Mouse (Mus musculus): ENCODE measurements at regions not wholly inside any gene's neighbourhood (a gene's known extent, or its start where the extent isn't known, plus 50 kb on each side); places are given as distances from the start of the nearest gene placed in this dataset.

GRCm38 (mm10) chr9:74656392-74656791 is 205.3 kb upstream of the Onecut1 start:
- Histone ChIP-seq H3K4me1 (no peaks in the 10 kb centered on the region), H3K4me3 (no peak overlapping the region), H3K27me3 (no peaks in the 10 kb centered on the region), H3K36me3 (no peaks in the 10 kb centered on the region), H3K9ac (no peak overlapping the region), H3K4me2 (no peak overlapping the region), H3K27ac (no peak overlapping the region), H3K9me3 (no peaks in the 10 kb centered on the region)
- ATAC-seq (ENCODE audit: borderline replicate concordance, extremely low read depth, low FRiP score, low TSS enrichment), result no peak
- WGBS, result 74% methylated on average over 10 of the region's 10 CpGs

- Histone ChIP-seq H3K4me3 (no peak overlapping the region), H3K27ac (no peak overlapping the region), H3K36me3 (no peaks in the 10 kb centered on the region), H3K9me3 (no peaks in the 10 kb centered on the region), H3K27me3 (no peaks in the 10 kb centered on the region), H3K4me1 (no peaks in the 10 kb centered on the region), H3K9ac (no peak overlapping the region), H3K4me2 (no peak overlapping the region)
- no peak for ATAC-seq (ENCODE audit: borderline replicate concordance, extremely low read depth, low FRiP score, low TSS enrichment)
- 82% methylated on average over 4 of the region's 4 CpGs for WGBS
These were observed 190.3 kb upstream of the Onecut1 start for GRCm38 (mm10) chr9:74671356-74671952.

- H3K4me3 ChIP-seq, result no peak overlapping the region
- no peak overlapping the region for H3K4me2 ChIP-seq
- H3K4me1 ChIP-seq, result no peaks in the 10 kb centered on the region
- no peak overlapping the region for H3K27ac ChIP-seq
- no peak for ATAC-seq (ENCODE audit: borderline replicate concordance, extremely low read depth, low FRiP score, low TSS enrichment)
- no peak overlapping the region for H3K9ac ChIP-seq
- no peaks in the 10 kb centered on the region for H3K36me3 ChIP-seq
- H3K9me3 ChIP-seq, result no peaks in the 10 kb centered on the region
- H3K27me3 ChIP-seq, result no peaks in the 10 kb centered on the region
- 81% methylated on average over 7 of the region's 7 CpGs for WGBS
These were observed 189.5 kb upstream of the Onecut1 start for GRCm38 (mm10) chr9:74672261-74672660.

GRCm38 (mm10) chr9:74698229-74698628 is 163.5 kb upstream of the Onecut1 start:
- 59% methylated on average over 8 of the region's 8 CpGs for WGBS
- ATAC-seq (ENCODE audit: borderline replicate concordance, extremely low read depth, low FRiP score, low TSS enrichment), result no peak
- no peaks in the 10 kb centered on the region for H3K4me1 ChIP-seq

GRCm38 (mm10) chr9:74705698-74706097 is 156.0 kb upstream of the Onecut1 start:
- H3K36me3 ChIP-seq, result no peaks in the 10 kb centered on the region
- no peaks in the 10 kb centered on the region for H3K27me3 ChIP-seq
- H3K9ac ChIP-seq, result no peak overlapping the region
- no peak for ATAC-seq (ENCODE audit: borderline replicate concordance, extremely low read depth, low FRiP score, low TSS enrichment)
- no peak overlapping the region for H3K4me3 ChIP-seq
- H3K27ac ChIP-seq, result no peak overlapping the region
- H3K4me2 ChIP-seq, result no peak overlapping the region
- no peaks in the 10 kb centered on the region for H3K4me1 ChIP-seq
- 41% methylated on average over 4 of the region's 4 CpGs for WGBS
- H3K9me3 ChIP-seq, result no peaks in the 10 kb centered on the region

More at GRCm38 (mm10) chr9:74698229-74698628, 163.5 kb upstream of the Onecut1 start:
- Histone ChIP-seq H3K27ac (no peak overlapping the region), H3K9me3 (no peaks in the 10 kb centered on the region), H3K4me2 (no peak overlapping the region), H3K27me3 (no peaks in the 10 kb centered on the region), H3K4me3 (no peak overlapping the region), H3K36me3 (no peaks in the 10 kb centered on the region), H3K9ac (no peak overlapping the region)

- no peak overlapping the region for H3K27ac ChIP-seq
- no peak overlapping the region for H3K4me3 ChIP-seq
- no peak overlapping the region for H3K9ac ChIP-seq
- H3K27me3 ChIP-seq, result no peaks in the 10 kb centered on the region
- no peak overlapping the region for H3K4me2 ChIP-seq
- H3K4me1 ChIP-seq, result no peaks in the 10 kb centered on the region
- H3K36me3 ChIP-seq, result no peaks in the 10 kb centered on the region
- 52% methylated on average over 1 of the region's 1 CpGs for WGBS
- ATAC-seq (ENCODE audit: borderline replicate concordance, extremely low read depth, low FRiP score, low TSS enrichment), result no peak
- no peaks in the 10 kb centered on the region for H3K9me3 ChIP-seq
These were observed 154.1 kb upstream of the Onecut1 start for GRCm38 (mm10) chr9:74707608-74708007.

GRCm38 (mm10) chr9:74711698-74712097 is 150.0 kb upstream of the Onecut1 start:
- H3K4me1 ChIP-seq, result no peaks in the 10 kb centered on the region
- H3K27ac ChIP-seq, result no peak overlapping the region
- no peaks in the 10 kb centered on the region for H3K9me3 ChIP-seq
- WGBS, result 89% methylated on average over 10 of the region's 10 CpGs
- H3K9ac ChIP-seq, result no peak overlapping the region
- H3K4me3 ChIP-seq, result no peak overlapping the region
- H3K36me3 ChIP-seq, result no peaks in the 10 kb centered on the region
- ATAC-seq (ENCODE audit: borderline replicate concordance, extremely low read depth, low FRiP score, low TSS enrichment), result no peak
- H3K27me3 ChIP-seq, result no peaks in the 10 kb centered on the region
- H3K4me2 ChIP-seq, result no peak overlapping the region

GRCm38 (mm10) chr9:74732451-74732850 is 129.3 kb upstream of the Onecut1 start:
- ATAC-seq (ENCODE audit: borderline replicate concordance, extremely low read depth, low FRiP score, low TSS enrichment), result no peak
- H3K27ac ChIP-seq, result no peak overlapping the region

GRCm38 (mm10) chr9:74741949-74742348 is 119.8 kb upstream of the Onecut1 start:
- no peaks in the 10 kb centered on the region for H3K27me3 ChIP-seq
- no peaks in the 10 kb centered on the region for H3K36me3 ChIP-seq
- no peaks in the 10 kb centered on the region for H3K4me1 ChIP-seq
- H3K27ac ChIP-seq, result no peak overlapping the region
- H3K9me3 ChIP-seq, result no peaks in the 10 kb centered on the region
- no peak for ATAC-seq (ENCODE audit: borderline replicate concordance, extremely low read depth, low FRiP score, low TSS enrichment)
- 87% methylated on average over 2 of the region's 2 CpGs for WGBS
- no peak overlapping the region for H3K4me3 ChIP-seq
- H3K9ac ChIP-seq, result no peak overlapping the region
- no peak overlapping the region for H3K4me2 ChIP-seq

More at GRCm38 (mm10) chr9:74732451-74732850, 129.3 kb upstream of the Onecut1 start:
- no peak overlapping the region for H3K4me2 ChIP-seq
- H3K27me3 ChIP-seq, result no peaks in the 10 kb centered on the region
- no peaks in the 10 kb centered on the region for H3K36me3 ChIP-seq
- H3K4me3 ChIP-seq, result no peak overlapping the region
- no peaks in the 10 kb centered on the region for H3K4me1 ChIP-seq
- WGBS, result 78% methylated on average over 5 of the region's 5 CpGs
- no peak overlapping the region for H3K9ac ChIP-seq
- no peaks in the 10 kb centered on the region for H3K9me3 ChIP-seq

- no peaks in the 10 kb centered on the region for H3K9me3 ChIP-seq
- H3K27ac ChIP-seq, result no peak overlapping the region
- H3K9ac ChIP-seq, result no peak overlapping the region
- no peaks in the 10 kb centered on the region for H3K4me1 ChIP-seq
- no peaks in the 10 kb centered on the region for H3K27me3 ChIP-seq
- WGBS, result 73% methylated on average over 7 of the region's 7 CpGs
- no peak overlapping the region for H3K4me3 ChIP-seq
- no peak overlapping the region for H3K4me2 ChIP-seq
- no peak for ATAC-seq (ENCODE audit: borderline replicate concordance, extremely low read depth, low FRiP score, low TSS enrichment)
- no peaks in the 10 kb centered on the region for H3K36me3 ChIP-seq
These were observed 113.8 kb upstream of the Onecut1 start for GRCm38 (mm10) chr9:74747886-74748285.

GRCm38 (mm10) chr9:74758025-74758424 is 103.7 kb upstream of the Onecut1 start:
- Histone ChIP-seq H3K36me3 (no peaks in the 10 kb centered on the region), H3K9ac (no peak overlapping the region), H3K27me3 (no peaks in the 10 kb centered on the region), H3K4me1 (no peaks in the 10 kb centered on the region), H3K4me2 (no peak overlapping the region), H3K4me3 (no peak overlapping the region), H3K27ac (no peak overlapping the region), H3K9me3 (no peaks in the 10 kb centered on the region)
- WGBS, result 61% methylated on average over 3 of the region's 3 CpGs
- no peak for ATAC-seq (ENCODE audit: borderline replicate concordance, extremely low read depth, low FRiP score, low TSS enrichment)

GRCm38 (mm10) chr9:74758876-74759275 is 102.8 kb upstream of the Onecut1 start:
- Histone ChIP-seq H3K4me3 (no peak overlapping the region), H3K36me3 (no peaks in the 10 kb centered on the region), H3K4me2 (no peak overlapping the region), H3K27me3 (no peaks in the 10 kb centered on the region), H3K27ac (no peak overlapping the region), H3K9ac (no peak overlapping the region), H3K9me3 (no peaks in the 10 kb centered on the region), H3K4me1 (no peaks in the 10 kb centered on the region)
- WGBS, result 84% methylated on average over 4 of the region's 4 CpGs
- ATAC-seq (ENCODE audit: borderline replicate concordance, extremely low read depth, low FRiP score, low TSS enrichment), result no peak

- Histone ChIP-seq H3K4me2 (no peak overlapping the region), H3K27me3 (no peaks in the 10 kb centered on the region), H3K4me3 (no peak overlapping the region), H3K4me1 (no peaks in the 10 kb centered on the region), H3K27ac (no peak overlapping the region), H3K9ac (no peak overlapping the region), H3K9me3 (no peaks in the 10 kb centered on the region), H3K36me3 (no peaks in the 10 kb centered on the region)
- ATAC-seq (ENCODE audit: borderline replicate concordance, extremely low read depth, low FRiP score, low TSS enrichment), result no peak
- WGBS, result 56% methylated on average over 3 of the region's 3 CpGs
These were observed 81.3 kb upstream of the Onecut1 start for GRCm38 (mm10) chr9:74780419-74780818.

Measured in lung, embryonic 15.5 days (tissue).